Mouse (Mus musculus) lung, adult 18-20 months (tissue): ENCODE results near the gene Igfbpl1.

Experiments used
- DNase-seq, 2 experiments: peaks; one replicate each; pipeline ENCODE4 v3.0.0; 2022; ENCODE audit warnings: mixed read lengths in 2 of 2

Igfbpl1 gene

GRCm38 (mm10) chr4:45826275-45827040 lies at the start of gene Igfbpl1:
Gene Igfbpl1 (minus strand): TSS chr4:45826923.
- DNase-seq, result no peak

GRCm38 (mm10) chr4:45872147-45872546 lies 45.4 kb upstream of the Igfbpl1 start:
- DNase-seq, result no peak

- DNase-seq, result no peak
These were observed 42.5 kb upstream of the Igfbpl1 start for GRCm38 (mm10) chr4:45869021-45869815.

- DNase-seq, result no peak
These were observed 40.7 kb upstream of the Igfbpl1 start for GRCm38 (mm10) chr4:45867416-45867815.

- DNase-seq, result no peak
These were observed 34.4 kb upstream of the Igfbpl1 start for GRCm38 (mm10) chr4:45861160-45861559.

GRCm38 (mm10) chr4:45855803-45856424 lies 29.2 kb upstream of the Igfbpl1 start:
- peak; percentile 56 to 69 for DNase-seq

- no peak for DNase-seq
These were observed 26.9 kb upstream of the Igfbpl1 start for GRCm38 (mm10) chr4:45853496-45854246.

- peak; percentile 9 to 34 for DNase-seq
These were observed 24.9 kb upstream of the Igfbpl1 start for GRCm38 (mm10) chr4:45851640-45852051.

- DNase-seq, result no peak
These were observed 22.7 kb upstream of the Igfbpl1 start for GRCm38 (mm10) chr4:45849419-45849818.

- DNase-seq, result no peak
These were observed 22.1 kb upstream of the Igfbpl1 start for GRCm38 (mm10) chr4:45848825-45849156.

GRCm38 (mm10) chr4:45848109-45848824 lies 21.5 kb upstream of the Igfbpl1 start, which contains the start of gene Stra6l:
Gene Stra6l (plus strand): TSS chr4:45848664.
- no peak for DNase-seq

GRCm38 (mm10) chr4:45846263-45846662 lies 19.5 kb upstream of the Igfbpl1 start:
- no peak for DNase-seq

GRCm38 (mm10) chr4:45844355-45844754 lies 17.6 kb upstream of the Igfbpl1 start:
- DNase-seq, result no peak

- no peak for DNase-seq
These were observed 6.7 kb upstream of the Igfbpl1 start for GRCm38 (mm10) chr4:45833461-45833860.

- no peak for DNase-seq
These were observed 5.3 kb upstream of the Igfbpl1 start for GRCm38 (mm10) chr4:45831996-45832395.

GRCm38 (mm10) chr4:45829907-45830759 lies 3.4 kb upstream of the Igfbpl1 start:
- no peak for DNase-seq

GRCm38 (mm10) chr4:45824761-45825556 lies 1.8 kb downstream of the Igfbpl1 start:
- no peak for DNase-seq

- no peak for DNase-seq
These were observed 2.5 kb downstream of the Igfbpl1 start for GRCm38 (mm10) chr4:45824049-45824760.

- DNase-seq, result no peak
These were observed 3.7 kb downstream of the Igfbpl1 start for GRCm38 (mm10) chr4:45822781-45823575.
